Mouse (Mus musculus) brain, embryonic 14.5 days (tissue): ENCODE results near the gene Pde4dip.

Experiments
- CTCF ChIP-seq: fragments of 200-500 bp; IDR thresholded peaks from 2 replicates; pipeline ENCODE4 v1.5.1; 2012; ENCODE audit warnings: inconsistent platforms, mild to moderate bottlenecking, moderate library complexity, borderline replicate concordance; ENCODE audit not compliant: insufficient read depth, insufficient read length; ENCODE audit errors: extremely low read depth
- POLR2A ChIP-seq: fragments of 200-500 bp; IDR thresholded peaks from 2 replicates; pipeline ENCODE4 v1.6.1; 2012; ENCODE audit warnings: mild to moderate bottlenecking, inconsistent platforms, borderline replicate concordance; ENCODE audit not compliant: poor library complexity, insufficient read depth, insufficient read length, severe bottlenecking; ENCODE audit errors: extremely low read depth

GRCm38 (mm10) chr3:97932131-97932530, 43.6 kb upstream of the Pde4dip start:
- TF ChIP-seq CTCF (no peak), POLR2A (no peak)
